Mouse (Mus musculus) kidney, adult 2 months (tissue): Measurements from ENCODE around the gene Ets2.

Source experiments
- CTCF ChIP-seq: fragments of 200-500 bp; conservative IDR thresholded peaks from 2 replicates; pipeline ENCODE4 v1.5.1; 2011; ENCODE audit warnings: low read depth, mild to moderate bottlenecking, control low read depth, low read length, moderate library complexity, mixed read lengths; ENCODE audit not compliant: insufficient read depth, insufficient read length
- POLR2A ChIP-seq: fragments of 200-500 bp; IDR thresholded peaks from one replicate; pipeline ENCODE4 v1.6.1; 2011; ENCODE audit warnings: low read depth, low read length, control low read depth

DNA sequence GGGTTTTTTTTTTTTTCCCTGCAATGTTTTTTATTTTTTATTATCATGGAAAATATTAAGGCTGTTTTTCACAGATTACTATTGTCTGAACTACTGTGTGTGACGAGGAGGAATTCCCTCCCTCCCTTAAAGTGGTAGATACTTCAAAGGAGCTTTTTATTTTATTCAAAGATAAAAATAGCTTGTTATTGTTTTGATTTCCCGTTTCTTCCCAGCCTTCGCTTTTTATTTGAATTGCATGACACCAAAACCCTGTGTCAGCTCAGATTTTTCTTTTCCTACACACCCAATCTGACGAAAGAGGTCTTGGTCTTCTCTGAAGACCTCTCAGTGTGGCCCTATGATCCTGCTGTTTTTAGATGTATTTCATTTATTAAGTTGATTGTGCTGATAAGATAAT, 7.3 kb downstream of the Ets2 start:
- TF ChIP-seq POLR2A = no peak
- TF ChIP-seq CTCF = no peak
